8 mouse cellular contexts compared by ENCODE assay signal in genomic region chrX:38564542-38565175, GRCm38 (mm10). TPM values are rescaled to one million over a fixed set of nuclear protein-coding genes. Genes with fewer than 3 reads are reported as not detected.
DNase-seq lines count a peak whose midpoint lies in the region; ATAC-seq lines count a peak whose summit lies in the region.

No protein-coding gene starts in this region.

- no peaks in the 10 kb centered on the region for H3K9me3 ChIP-seq in hindbrain, embryonic 11.5 days (ENCODE audit: control insufficient read depth, low read length)

- H3K4me3 ChIP-seq in hindbrain, embryonic 11.5 days (ENCODE audit: low read depth, low read length): peak overlapping the region; percentile 44

- H3K36me3 ChIP-seq in hindbrain, embryonic 11.5 days (ENCODE audit: control insufficient read depth, insufficient read depth, low read length): no peaks in the 10 kb centered on the region

- no peaks in the 10 kb centered on the region for H3K4me1 ChIP-seq in hindbrain, embryonic 11.5 days (replicated peaks; ENCODE audit: control insufficient read depth, insufficient read depth, low read length)

- 5% methylated on average over 26 of the region's 52 CpGs for WGBS in hindbrain, embryonic 11.5 days

- H3K9ac ChIP-seq in hindbrain, embryonic 11.5 days (ENCODE audit: low read depth, low read length): peak overlapping the region; percentile 50

- no peaks in the 10 kb centered on the region for H3K27me3 ChIP-seq in hindbrain, embryonic 11.5 days (ENCODE audit: control insufficient read depth, insufficient read depth, low read length)

- ATAC-seq in frontal cortex, adult (ENCODE audit: low TSS enrichment): peak; percentile 97
- peak; percentile 96 for ATAC-seq in hindbrain, embryonic 11.5 days (ENCODE audit: low FRiP score)

- H3K27ac ChIP-seq in hindbrain, embryonic 11.5 days (ENCODE audit: low read depth, low read length): peak overlapping the region; percentile 74

- peak overlapping the region; percentile 52 for H3K4me2 ChIP-seq in hindbrain, embryonic 11.5 days (replicated peaks; ENCODE audit: low read depth, low read length)

- DNase-seq in MN1 (ENCODE audit: low spot score): peak; percentile 86
- peak; percentile 91 for DNase-seq in cerebellum, adult 9-10 months
- peak; percentile 85 for DNase-seq in hindbrain, embryonic 11.5 days (ENCODE audit: low spot score)
- DNase-seq in layer of hippocampus, postnatal 10 days (ENCODE audit: low spot score in 2 of 2): peak; percentile 81 to 86
- peak; percentile 95 for DNase-seq in lung, postnatal 10 days
- DNase-seq in ovary, postnatal 36 days (ENCODE audit: low spot score): peak; percentile 87
- DNase-seq in thymus, postnatal 25 days: peak; percentile 83

RNA-seq across cellular contexts. Expression of gene Cul4b, which starts 11.3 kb away (rescaled TPM):
- 40.8 and 42.0 TPM in 2 replicates for polyA plus RNA-seq in hindbrain, embryonic 11.5 days (2014; fragmentation: Nextera tagmentation; extraction: Ambion mirVana)
- total RNA-seq in layer of hippocampus, postnatal 10 days (2021): 10 to 100 TPM; 40.1 to 42.0 TPM

RNA-seq across cellular contexts. Expression of gene Mcts1, which starts 35.7 kb away (rescaled TPM):
- 117 and 125 TPM in 2 replicates for polyA plus RNA-seq in hindbrain, embryonic 11.5 days (2014; fragmentation: Nextera tagmentation; extraction: Ambion mirVana)
- total RNA-seq in layer of hippocampus, postnatal 10 days (2021): 100 to 1,000 TPM in 1 of 2 experiments, 10 to 100 TPM in 1; 95.1 to 107 TPM

Comparison
In these comparisons a context has a peak if more than half of its experiments do, and no peak if none do; other contexts are left out.
1. Peak in every context shown above with its lines: DNase-seq, ATAC-seq, H3K4me3 ChIP-seq and H3K27ac ChIP-seq.